Mouse (Mus musculus) thymus, adult 2 months (tissue): ENCODE data around the gene Prpf39. TPM values are rescaled to one million over a fixed set of nuclear protein-coding genes. Genes with fewer than 3 reads are reported as not detected.

ENCODE experiments used
- DNase-seq: peaks from one replicate; pipeline ENCODE4 v3.0.0; 2021
- H3K27ac ChIP-seq: fragments of 200-500 bp; 2 replicates; pipeline ENCODE4 v1.5.1; 2012; ENCODE audit warnings: low read length, control low read depth; ENCODE audit not compliant: control insufficient read depth, insufficient read depth
- H3K27me3 ChIP-seq: fragments of 200-500 bp; 2 replicates; pipeline ENCODE4 v1.6.1; 2012; ENCODE audit warnings: mild to moderate bottlenecking, low read length, moderate library complexity, mixed read lengths; ENCODE audit not compliant: control insufficient read depth, insufficient read depth
- H3K36me3 ChIP-seq: fragments of 200-500 bp; 2 replicates; pipeline ENCODE4 v1.6.1; 2012; ENCODE audit warnings: mild to moderate bottlenecking, low read length, moderate library complexity; ENCODE audit not compliant: control insufficient read depth, insufficient read depth
- H3K4me1 ChIP-seq: fragments of 200-500 bp; replicated peaks from 2 replicates; pipeline ENCODE4 v1.6.1; 2012; ENCODE audit warnings: low read length; ENCODE audit not compliant: control insufficient read depth, insufficient read depth
- H3K4me3 ChIP-seq: fragments of 200-500 bp; 2 replicates; pipeline ENCODE4 v1.5.1; 2012; ENCODE audit warnings: mild to moderate bottlenecking, low read length, control low read depth, moderate library complexity; ENCODE audit not compliant: control insufficient read depth, insufficient read depth
- CTCF ChIP-seq: fragments of 200-500 bp; IDR thresholded peaks from 2 replicates; pipeline ENCODE4 v1.5.1; 2012; ENCODE audit warnings: mild to moderate bottlenecking, control low read depth, low read length, moderate library complexity, borderline replicate concordance; ENCODE audit not compliant: control insufficient read depth, poor library complexity, insufficient read depth; ENCODE audit errors: extremely low read depth
- POLR2A ChIP-seq: fragments of 200-500 bp; IDR thresholded peaks from 2 replicates; pipeline ENCODE4 v1.6.1; 2012; ENCODE audit warnings: mild to moderate bottlenecking, low read length, control low read depth, moderate library complexity; ENCODE audit not compliant: control insufficient read depth, poor library complexity, insufficient read depth; ENCODE audit errors: extremely low read depth
- WGBS: fragments of 180-500 bp; shearing (Covaris S2); methylation state at CpG from one replicate; pipeline ENCODE4 v1.1.7; 2018; 5-methylcytosine and 5-hydroxymethylcytosine counted together
- polyA plus RNA-seq: library from polyadenylated mRNA; depleted of rRNA; stranded (reverse); fragments of >200 nt; gene quantifications from 2 replicates; pipeline ENCODE4 v1.2.3, GENCODE M21; 2012; rRNA removed

Prpf39 gene
- polyA plus RNA-seq, 1 experiment = 18.7 TPM

GRCm38 (mm10) chr12:65108746-65109145 is 72.6 kb downstream of the Prpf39 start:
- no peaks in the 10 kb centered on the region for H3K27me3 ChIP-seq
- peaks cover 22% of the 10 kb centered on the region for H3K36me3 ChIP-seq
- H3K4me3 ChIP-seq = no peak overlapping the region
- H3K27ac ChIP-seq = no peak overlapping the region
- DNase-seq = no peak
- H3K4me1 ChIP-seq = no peaks in the 10 kb centered on the region
- 97% methylated on average over 1 of the region's 1 CpGs for WGBS
- TF ChIP-seq POLR2A = no peak
- TF ChIP-seq CTCF = no peak

GRCm38 (mm10) chr12:65111503-65111902 is 75.4 kb downstream of the Prpf39 start:
- WGBS = 88% methylated on average over 3 of the region's 3 CpGs
- Histone ChIP-seq H3K27ac (no peak overlapping the region), H3K4me3 (no peak overlapping the region), H3K4me1 (no peaks in the 10 kb centered on the region), H3K27me3 (no peaks in the 10 kb centered on the region), H3K36me3 (peaks cover 9% of the 10 kb centered on the region)
- TF ChIP-seq POLR2A = no peak
- TF ChIP-seq CTCF = no peak
- DNase-seq = no peak

- DNase-seq = no peak
- no peaks in the 10 kb centered on the region for H3K4me1 ChIP-seq
- no peaks in the 10 kb centered on the region for H3K27me3 ChIP-seq
- no peak overlapping the region for H3K27ac ChIP-seq
- peaks cover 9% of the 10 kb centered on the region; the same call in 1 of the 2 replicates for H3K36me3 ChIP-seq
- no peak overlapping the region for H3K4me3 ChIP-seq
- TF ChIP-seq POLR2A (no peak), CTCF (no peak)
- WGBS = 97% methylated on average over 1 of the region's 1 CpGs
Observed at GRCm38 (mm10) chr12:65112811-65113210, 76.7 kb downstream of the Prpf39 start.

Other genes with a start within 250 kb of the Prpf39 start
- 0.89 and 1.3 TPM in 2 replicates for gene Gm527, start 118.4 kb upstream of the Prpf39 start, polyA plus RNA-seq
- 5.6 and 6.5 TPM in 2 replicates for gene Klhl28, start 70.8 kb upstream of the Prpf39 start, polyA plus RNA-seq
- gene Togaram1, start 70.5 kb upstream of the Prpf39 start, polyA plus RNA-seq = 8.2 and 8.4 TPM in 2 replicates
- 42.7 and 49.9 TPM in 2 replicates for gene Fkbp3, start 37.7 kb downstream of the Prpf39 start, polyA plus RNA-seq
- 4.3 and 6.6 TPM in 2 replicates for gene Fancm, start 39.3 kb downstream of the Prpf39 start, polyA plus RNA-seq
- 3.8 and 4.2 TPM in 2 replicates for gene Mis18bp1, start 136.3 kb downstream of the Prpf39 start, polyA plus RNA-seq
- not detected in 2 replicates for gene Wdr20rt, start 189.2 kb downstream of the Prpf39 start, polyA plus RNA-seq